Mouse (Mus musculus): ENCODE measurements at regions not wholly inside any gene's neighbourhood (a gene's known extent, or its start where the extent isn't known, plus 50 kb on each side); places are given as distances from the start of the nearest gene placed in this dataset.
A peak's percentile ranks its signal among the peaks of the same experiment; 100 is the strongest.

DNA sequence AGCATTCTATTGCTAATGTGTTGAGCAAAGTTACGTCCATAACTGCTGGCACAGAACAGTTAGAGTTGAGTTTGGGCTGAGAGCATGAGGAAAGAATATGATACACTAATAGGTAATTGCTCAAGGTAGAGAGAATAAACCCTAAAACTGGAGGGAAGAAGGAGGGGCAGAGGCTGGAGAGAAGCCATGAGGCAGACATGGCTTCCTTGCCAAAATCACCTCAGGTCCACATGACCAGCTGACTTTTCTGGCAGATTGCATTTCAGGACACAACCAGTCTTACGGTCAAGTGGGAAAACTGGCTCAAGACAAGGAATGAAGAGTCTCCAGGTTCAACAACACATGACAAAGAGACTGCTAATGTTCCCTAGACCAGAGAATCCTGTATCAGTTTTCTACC lies 374.9 kb downstream of the Med10 start:
- Histone ChIP-seq H3K4me2 (ENCODE audit: low read depth, low read length) (no peak overlapping the region), H3K27me3 (replicated peaks; ENCODE audit: control insufficient read depth, insufficient read depth, low read length) (no peaks in the 10 kb centered on the region), H3K27ac (replicated peaks; ENCODE audit: low read depth, low read length) (no peak overlapping the region), H3K36me3 (ENCODE audit: control insufficient read depth, insufficient read depth, low read length) (no peaks in the 10 kb centered on the region), H3K9ac (ENCODE audit: low read depth, low read length) (no peak overlapping the region), H3K4me1 (ENCODE audit: control insufficient read depth, insufficient read depth, low read length) (no peaks in the 10 kb centered on the region), H3K4me3 (ENCODE audit: low read depth, low read length) (no peak overlapping the region), H3K9me3 (ENCODE audit: control insufficient read depth, low read length) (no peaks in the 10 kb centered on the region)
- DNase-seq (ENCODE audit: low spot score) (no peak), ATAC-seq (ENCODE audit: low read depth) (no peak)
- 85% methylated on average over 2 of the region's 2 CpGs for WGBS

DNA sequence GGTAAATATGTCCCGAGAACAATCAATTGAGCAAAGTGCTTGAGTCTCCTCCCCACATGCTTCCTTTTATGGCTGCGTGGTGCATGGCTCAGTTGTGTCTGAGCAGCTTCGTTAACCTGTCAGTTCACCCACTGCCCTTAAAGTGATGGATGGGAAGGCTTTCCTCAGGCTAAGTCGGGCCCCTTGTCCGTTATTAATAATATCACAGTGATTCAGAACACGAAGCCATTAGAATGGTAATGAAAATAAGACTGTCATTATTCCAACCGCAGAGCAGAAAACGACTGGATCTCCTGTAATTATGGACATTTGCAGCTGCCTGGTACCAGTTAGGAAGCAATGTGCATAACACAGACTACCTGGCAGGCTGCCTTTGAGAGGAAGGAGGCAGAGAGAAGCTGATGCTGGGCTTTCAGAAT lies 375.9 kb downstream of the Med10 start:
- no peaks in the 10 kb centered on the region for H3K9me3 ChIP-seq (ENCODE audit: control insufficient read depth, low read length)
- 40% methylated on average over 8 of the region's 8 CpGs for WGBS
- H3K9ac ChIP-seq (ENCODE audit: low read depth, low read length), result no peak overlapping the region
- H3K36me3 ChIP-seq (ENCODE audit: control insufficient read depth, insufficient read depth, low read length), result no peaks in the 10 kb centered on the region
- H3K4me3 ChIP-seq (ENCODE audit: low read depth, low read length), result no peak overlapping the region
- 0 out of 2 replicates have a peak, but pooled peaks have one; percentile 41 for ATAC-seq (ENCODE audit: low read depth)
- no peak overlapping the region for H3K4me2 ChIP-seq (ENCODE audit: low read depth, low read length)
- H3K27ac ChIP-seq (replicated peaks; ENCODE audit: low read depth, low read length), result no peak overlapping the region
- peak; percentile 52 for DNase-seq (ENCODE audit: low spot score)
- H3K27me3 ChIP-seq (replicated peaks; ENCODE audit: control insufficient read depth, insufficient read depth, low read length), result no peaks in the 10 kb centered on the region
- no peaks in the 10 kb centered on the region for H3K4me1 ChIP-seq (ENCODE audit: control insufficient read depth, insufficient read depth, low read length)

DNA sequence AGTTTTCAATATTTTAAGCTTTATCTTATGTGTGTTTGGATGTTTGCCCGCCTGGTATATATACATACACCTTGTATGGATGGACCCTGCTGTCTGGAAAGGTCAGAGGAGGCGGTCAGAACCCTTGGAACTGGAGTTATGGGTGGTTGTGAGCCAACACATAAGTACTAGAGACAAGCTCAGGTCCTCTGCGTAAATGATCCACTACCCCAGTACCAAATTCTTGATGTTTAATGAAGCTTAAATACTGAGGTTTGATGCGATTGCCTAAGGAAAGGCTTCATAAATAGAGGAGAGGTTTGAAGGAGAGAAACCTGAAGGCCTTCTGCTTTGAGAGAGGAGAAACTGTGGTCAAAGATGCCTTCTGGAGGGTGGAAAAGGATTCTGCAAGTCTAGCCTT lies 388.8 kb downstream of the Med10 start:
- H3K4me2 ChIP-seq (ENCODE audit: low read depth, low read length), result no peak overlapping the region
- H3K9ac ChIP-seq (ENCODE audit: low read depth, low read length), result no peak overlapping the region
- no peaks in the 10 kb centered on the region for H3K36me3 ChIP-seq (ENCODE audit: control insufficient read depth, insufficient read depth, low read length)
- H3K9me3 ChIP-seq (ENCODE audit: control insufficient read depth, low read length), result no peaks in the 10 kb centered on the region
- no peak for ATAC-seq (ENCODE audit: low read depth)
- no peak for DNase-seq (ENCODE audit: low spot score)
- no peak overlapping the region for H3K4me3 ChIP-seq (ENCODE audit: low read depth, low read length)
- H3K4me1 ChIP-seq (ENCODE audit: control insufficient read depth, insufficient read depth, low read length), result no peaks in the 10 kb centered on the region
- H3K27me3 ChIP-seq (replicated peaks; ENCODE audit: control insufficient read depth, insufficient read depth, low read length), result no peaks in the 10 kb centered on the region
- 81% methylated on average over 4 of the region's 4 CpGs for WGBS
- no peak overlapping the region for H3K27ac ChIP-seq (replicated peaks; ENCODE audit: low read depth, low read length)

DNA sequence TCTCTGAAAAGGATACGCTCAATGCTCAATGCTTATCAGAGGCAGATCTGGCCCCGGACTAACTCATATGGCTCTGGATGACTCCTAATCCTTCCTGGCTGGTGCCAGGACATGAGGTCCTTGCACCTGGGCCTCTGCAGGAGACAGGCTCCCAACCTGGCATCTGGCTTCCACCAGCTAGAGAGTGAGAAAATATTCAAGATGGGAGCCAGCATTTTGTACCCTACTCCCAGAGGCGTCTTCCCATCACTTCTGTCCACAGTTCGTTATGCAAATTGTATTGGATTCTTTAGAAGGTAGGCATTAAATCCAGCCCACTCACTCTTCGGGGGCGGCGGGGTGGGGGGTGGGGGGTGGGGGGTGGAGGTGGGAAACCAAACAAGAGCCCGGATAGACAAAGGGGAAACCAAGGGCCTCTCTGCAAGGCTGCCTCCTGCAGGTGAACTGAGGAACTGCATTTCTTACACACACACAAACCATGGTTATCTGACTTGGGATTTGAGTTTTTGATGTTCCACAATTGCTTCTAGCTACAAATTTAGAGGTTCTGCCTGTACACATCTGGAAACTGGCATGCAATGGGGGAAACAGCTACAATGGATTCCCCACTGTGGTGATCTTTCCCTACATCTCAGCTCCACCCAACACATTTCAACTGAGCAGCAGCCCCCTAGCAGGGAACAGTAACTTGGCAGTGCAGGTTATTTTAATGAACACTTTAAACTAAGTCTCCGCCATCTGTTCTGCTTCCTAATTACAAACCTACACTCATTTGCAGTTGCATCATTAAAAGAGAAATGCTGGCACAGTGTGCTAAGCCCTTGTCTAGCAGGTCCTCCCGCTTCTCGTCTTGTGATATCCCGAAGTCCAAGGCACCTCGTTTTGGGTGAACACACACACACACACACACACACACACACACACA lies 390.2 kb downstream of the Med10 start:
- no peak overlapping the region for H3K27ac ChIP-seq (replicated peaks; ENCODE audit: low read depth, low read length)

DNA sequence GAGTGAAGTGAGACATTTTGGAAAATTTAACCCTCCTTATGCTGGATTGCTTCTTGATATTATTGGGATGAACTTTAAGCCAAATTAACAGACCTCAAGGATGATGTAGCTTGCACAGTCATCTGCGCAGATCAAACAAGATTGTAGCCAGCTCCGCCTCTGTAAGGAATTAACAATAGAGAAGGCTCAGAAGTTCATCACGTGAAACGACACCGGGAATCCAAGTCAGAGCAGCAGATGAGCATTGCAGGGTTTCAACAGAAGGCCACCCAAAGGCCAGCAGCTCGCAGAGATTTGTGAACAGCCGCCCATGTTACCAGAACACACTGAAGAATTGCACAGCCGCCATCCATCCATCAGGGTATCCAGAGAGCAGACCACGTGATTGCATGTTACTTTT lies 391.1 kb downstream of the Med10 start:
- H3K4me2 ChIP-seq (ENCODE audit: low read depth, low read length), result no peak overlapping the region
- WGBS, result 79% methylated on average over 9 of the region's 9 CpGs
- DNase-seq (ENCODE audit: low spot score), result no peak
- H3K27me3 ChIP-seq (replicated peaks; ENCODE audit: control insufficient read depth, insufficient read depth, low read length), result no peaks in the 10 kb centered on the region
- H3K4me3 ChIP-seq (ENCODE audit: low read depth, low read length), result no peak overlapping the region
- H3K9me3 ChIP-seq (ENCODE audit: control insufficient read depth, low read length), result no peaks in the 10 kb centered on the region
- ATAC-seq (ENCODE audit: low read depth), result no peak
- H3K36me3 ChIP-seq (ENCODE audit: control insufficient read depth, insufficient read depth, low read length), result no peaks in the 10 kb centered on the region
- no peak overlapping the region for H3K9ac ChIP-seq (ENCODE audit: low read depth, low read length)
- no peak overlapping the region for H3K27ac ChIP-seq (replicated peaks; ENCODE audit: low read depth, low read length)
- H3K4me1 ChIP-seq (ENCODE audit: control insufficient read depth, insufficient read depth, low read length), result no peaks in the 10 kb centered on the region

More for the DNA sequence above, 390.2 kb downstream of the Med10 start:
- no peak overlapping the region for H3K4me3 ChIP-seq (ENCODE audit: low read depth, low read length)
- no peaks in the 10 kb centered on the region for H3K4me1 ChIP-seq (ENCODE audit: control insufficient read depth, insufficient read depth, low read length)
- no peak overlapping the region for H3K9ac ChIP-seq (ENCODE audit: low read depth, low read length)
- no peaks in the 10 kb centered on the region for H3K9me3 ChIP-seq (ENCODE audit: control insufficient read depth, low read length)
- H3K4me2 ChIP-seq (ENCODE audit: low read depth, low read length), result no peak overlapping the region
- DNase-seq (ENCODE audit: low spot score) (peak; percentile 32), ATAC-seq (ENCODE audit: low read depth) (0 out of 2 replicates have a peak, but pooled peaks have one; percentile 30)
- 72% methylated on average over 13 of the region's 13 CpGs for WGBS
- H3K36me3 ChIP-seq (ENCODE audit: control insufficient read depth, insufficient read depth, low read length), result no peaks in the 10 kb centered on the region
- H3K27me3 ChIP-seq (replicated peaks; ENCODE audit: control insufficient read depth, insufficient read depth, low read length), result no peaks in the 10 kb centered on the region

DNA sequence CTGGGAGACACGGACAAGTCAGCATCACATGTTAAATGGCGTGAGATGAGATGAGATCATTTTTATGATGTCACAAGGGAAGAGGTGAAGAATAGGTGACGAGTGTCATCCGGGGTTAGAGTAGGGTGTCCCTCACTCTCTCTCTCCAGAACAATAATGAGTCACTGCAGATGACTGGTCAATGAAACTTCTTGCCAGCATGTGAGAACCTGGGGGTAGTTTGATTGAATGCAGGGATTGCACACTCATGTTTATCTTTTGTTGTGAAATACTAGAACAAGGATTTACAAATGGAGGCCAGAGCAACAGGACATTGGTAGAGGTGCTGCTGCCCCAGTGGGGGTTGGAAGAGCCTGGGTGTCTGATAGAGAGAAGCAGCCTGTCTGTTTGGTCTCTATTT lies 393.7 kb downstream of the Med10 start:
- H3K4me3 ChIP-seq (ENCODE audit: low read depth, low read length), result no peak overlapping the region
- no peaks in the 10 kb centered on the region for H3K36me3 ChIP-seq (ENCODE audit: control insufficient read depth, insufficient read depth, low read length)
- no peak for DNase-seq (ENCODE audit: low spot score)
- no peak for ATAC-seq (ENCODE audit: low read depth)
- 85% methylated on average over 4 of the region's 4 CpGs for WGBS
- H3K9ac ChIP-seq (ENCODE audit: low read depth, low read length), result no peak overlapping the region
- H3K27me3 ChIP-seq (replicated peaks; ENCODE audit: control insufficient read depth, insufficient read depth, low read length), result no peaks in the 10 kb centered on the region
- H3K4me2 ChIP-seq (ENCODE audit: low read depth, low read length), result no peak overlapping the region
- no peaks in the 10 kb centered on the region for H3K9me3 ChIP-seq (ENCODE audit: control insufficient read depth, low read length)
- H3K4me1 ChIP-seq (ENCODE audit: control insufficient read depth, insufficient read depth, low read length), result no peaks in the 10 kb centered on the region
- H3K27ac ChIP-seq (replicated peaks; ENCODE audit: low read depth, low read length), result no peak overlapping the region

DNA sequence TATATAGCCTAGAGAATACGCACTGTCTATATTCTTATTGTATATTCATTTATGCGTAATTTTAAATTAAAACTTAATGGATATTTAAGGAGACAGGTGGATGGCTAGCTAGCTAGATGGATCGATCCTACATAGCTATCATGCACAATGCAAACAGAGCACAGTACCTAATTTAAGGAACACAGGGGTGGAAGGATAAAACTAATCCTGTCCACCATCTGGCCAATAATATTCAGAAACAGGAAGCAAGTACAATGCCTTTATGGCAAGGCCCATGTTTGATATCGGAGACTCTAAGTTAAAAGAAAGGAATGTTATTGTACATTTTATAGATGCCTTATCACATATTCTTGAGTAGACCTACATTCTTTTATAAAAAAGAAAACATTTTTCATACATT lies 396.4 kb downstream of the Med10 start:
- WGBS, result 86% methylated on average over 4 of the region's 4 CpGs
- no peak overlapping the region for H3K9ac ChIP-seq (ENCODE audit: low read depth, low read length)
- no peak overlapping the region for H3K27ac ChIP-seq (replicated peaks; ENCODE audit: low read depth, low read length)
- ATAC-seq (ENCODE audit: low read depth), result no peak
- no peaks in the 10 kb centered on the region for H3K4me1 ChIP-seq (ENCODE audit: control insufficient read depth, insufficient read depth, low read length)
- H3K4me2 ChIP-seq (ENCODE audit: low read depth, low read length), result no peak overlapping the region
- DNase-seq (ENCODE audit: low spot score), result no peak
- no peaks in the 10 kb centered on the region for H3K9me3 ChIP-seq (ENCODE audit: control insufficient read depth, low read length)
- no peaks in the 10 kb centered on the region for H3K36me3 ChIP-seq (ENCODE audit: control insufficient read depth, insufficient read depth, low read length)
- no peaks in the 10 kb centered on the region for H3K27me3 ChIP-seq (replicated peaks; ENCODE audit: control insufficient read depth, insufficient read depth, low read length)
- H3K4me3 ChIP-seq (ENCODE audit: low read depth, low read length), result no peak overlapping the region

DNA sequence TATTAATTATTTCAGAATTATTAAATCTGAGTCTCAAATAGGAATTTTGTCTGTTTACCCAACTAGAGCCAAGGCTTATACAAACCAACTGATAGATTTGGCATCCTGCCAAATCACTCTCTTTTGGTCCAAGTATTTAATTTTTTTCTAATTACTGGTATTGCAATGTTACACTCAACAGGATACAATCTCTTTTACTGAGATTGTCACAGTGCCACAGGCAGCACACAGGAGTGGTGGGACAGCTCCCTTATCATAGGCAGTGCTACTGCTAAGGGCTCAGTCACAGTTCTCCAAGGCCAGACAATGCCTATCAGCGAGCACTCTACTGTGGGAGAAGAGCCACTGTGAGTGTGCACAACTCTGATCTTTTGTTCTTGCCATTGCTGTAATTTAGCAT lies 396.9 kb downstream of the Med10 start:
- WGBS, result 77% methylated on average over 1 of the region's 1 CpGs
- Histone ChIP-seq H3K36me3 (ENCODE audit: control insufficient read depth, insufficient read depth, low read length) (no peaks in the 10 kb centered on the region), H3K27me3 (replicated peaks; ENCODE audit: control insufficient read depth, insufficient read depth, low read length) (no peaks in the 10 kb centered on the region), H3K4me3 (ENCODE audit: low read depth, low read length) (no peak overlapping the region), H3K4me1 (ENCODE audit: control insufficient read depth, insufficient read depth, low read length) (no peaks in the 10 kb centered on the region), H3K9me3 (ENCODE audit: control insufficient read depth, low read length) (no peaks in the 10 kb centered on the region), H3K4me2 (ENCODE audit: low read depth, low read length) (no peak overlapping the region), H3K27ac (replicated peaks; ENCODE audit: low read depth, low read length) (no peak overlapping the region), H3K9ac (ENCODE audit: low read depth, low read length) (no peak overlapping the region)
- ATAC-seq (ENCODE audit: low read depth) (no peak), DNase-seq (ENCODE audit: low spot score) (no peak)

DNA sequence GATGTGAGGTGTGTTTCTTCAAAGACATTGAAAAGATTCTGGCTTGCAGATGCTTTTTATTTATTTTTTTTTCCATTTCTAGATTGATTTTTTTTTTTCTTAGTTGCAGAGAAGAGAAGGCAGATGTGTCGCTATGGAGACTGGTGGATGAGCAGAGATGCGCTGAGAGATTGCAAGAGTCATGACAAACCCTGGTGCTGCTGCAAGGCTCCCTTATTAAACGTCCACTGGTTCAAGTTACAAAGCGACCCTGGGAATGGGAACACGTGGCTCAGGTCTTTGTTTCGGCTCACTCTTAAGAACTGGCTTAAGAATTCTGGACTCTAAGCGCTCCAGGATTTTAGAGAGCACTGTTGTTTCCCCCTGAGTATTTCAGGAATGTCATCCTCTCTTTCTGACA lies 403.1 kb downstream of the Med10 start:
- DNase-seq (ENCODE audit: low spot score) (peak; percentile 22), ATAC-seq (ENCODE audit: low read depth) (no peak; the same call in 1 of the 2 replicates)
- Histone ChIP-seq H3K9ac (ENCODE audit: low read depth, low read length) (no peak overlapping the region), H3K27me3 (replicated peaks; ENCODE audit: control insufficient read depth, insufficient read depth, low read length) (no peaks in the 10 kb centered on the region), H3K36me3 (ENCODE audit: control insufficient read depth, insufficient read depth, low read length) (no peaks in the 10 kb centered on the region), H3K4me1 (ENCODE audit: control insufficient read depth, insufficient read depth, low read length) (0 out of 2 replicates have a peak, but pooled peaks cover 2% of the 10 kb centered on the region), H3K4me2 (ENCODE audit: low read depth, low read length) (no peak overlapping the region), H3K9me3 (ENCODE audit: control insufficient read depth, low read length) (no peaks in the 10 kb centered on the region), H3K27ac (replicated peaks; ENCODE audit: low read depth, low read length) (no peak overlapping the region), H3K4me3 (ENCODE audit: low read depth, low read length) (no peak overlapping the region)
- WGBS, result 30% methylated on average over 7 of the region's 7 CpGs

Data from embryonic facial prominence, embryonic 14.5 days (tissue).